Mouse (Mus musculus) liver, adult 10 weeks (tissue): Measurements from ENCODE around the gene BC048507. TPM values are rescaled to one million over a fixed set of nuclear protein-coding genes. Genes with fewer than 3 reads are reported as not detected.

ENCODE experiments used
- polyA plus RNA-seq: library from polyadenylated mRNA; stranded (reverse); fragments of 350-450 nt; fragmentation: Illumina TruSeq; extraction: RNeasy Lipid Tissue Mini Kit (QIAGEN cat#74804); gene quantifications from one replicate; pipeline ENCODE4 v1.2.3, GENCODE M21; 2014; ENCODE audit warnings: low read depth, low replicate concordance

The BC048507 gene
- not detected for polyA plus RNA-seq

GRCm38 (mm10) chr13:67863026-67863425 lies at the start of gene BC048507:
Gene BC048507 (plus strand): TSS chr13:67863326.

GRCm38 (mm10) chr13:67813710-67814660 lies 49.1 kb upstream of the BC048507 start, which contains the start of gene Zfp273:
Gene Zfp273 (plus strand): TSS chr13:67813740.

GRCm38 (mm10) chr13:67830911-67831336 lies 32.2 kb upstream of the BC048507 start, which contains the start of gene Gm10037:
Gene Gm10037 (plus strand): TSS chr13:67831106.

Other genes starting within 250 kb of the BC048507 start
- not detected for gene Gm49345, start 225.6 kb upstream of the BC048507 start, polyA plus RNA-seq
- 8.7 TPM for gene Zfp729a, start 225.5 kb upstream of the BC048507 start, polyA plus RNA-seq
- 5.6 TPM for gene Zfp738, start 176.3 kb upstream of the BC048507 start, polyA plus RNA-seq
- 13.2 TPM for gene Zfp65, start 134.2 kb upstream of the BC048507 start, polyA plus RNA-seq
- gene Zfp85, start 108.1 kb upstream of the BC048507 start, polyA plus RNA-seq, result 8.2 TPM
- gene Zfp493, start 83.6 kb upstream of the BC048507 start, polyA plus RNA-seq, result 2.6 TPM
- gene Zfp273, start 49.6 kb upstream of the BC048507 start, polyA plus RNA-seq, result 8.4 TPM
- gene Gm10037, start 32.2 kb upstream of the BC048507 start, polyA plus RNA-seq, result 2.5 TPM